Mouse (Mus musculus): ENCODE results near the gene Tead1. TPM values are rescaled to one million over a fixed set of nuclear protein-coding genes. Genes with fewer than 3 reads are reported as not detected.

Gene Tead1
- polyA plus RNA-seq, 2 experiments, result 0.75 to 1.1 TPM

DNA sequence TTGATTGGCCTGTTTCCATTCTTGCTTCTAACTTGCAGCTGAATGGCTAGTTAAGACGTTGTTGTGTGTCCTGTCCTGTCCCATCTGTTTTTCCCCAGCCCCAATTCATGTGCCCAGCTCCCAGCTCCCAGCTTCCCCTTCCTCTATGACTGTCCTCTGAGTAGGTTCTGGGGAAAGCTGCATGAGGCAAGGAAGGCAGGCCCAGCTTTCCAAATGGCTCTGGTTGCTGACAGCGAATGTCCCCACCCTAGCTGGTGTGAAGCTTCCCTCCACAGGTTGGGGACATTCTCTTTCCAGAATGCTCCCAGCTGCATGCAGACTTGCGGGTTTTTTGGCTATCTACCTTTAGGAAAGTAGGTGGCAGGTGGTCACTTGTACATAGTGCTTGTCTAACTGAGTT, 81.2 kb downstream of the Tead1 start:
- Histone ChIP-seq H3K4me1 (replicated peaks; ENCODE audit: control insufficient read depth in 2 of 2, insufficient read depth in 2 of 2, low read length in 1 of 2) (no peaks in the 10 kb centered on the region; a peak in 1 of 4 replicates), H3K4me2 (ENCODE audit: low read depth) (no peak overlapping the region), H3K9ac (replicated peaks) (no peak overlapping the region), H3K27me3 (ENCODE audit: control insufficient read depth, insufficient read depth, low read length) (no peaks in the 10 kb centered on the region), H3K4me3 (ENCODE audit: insufficient read depth in 1 of 2, low read depth in 2 of 2, low read length in 2 of 2) (no peak overlapping the region), H3K27ac (no peak overlapping the region), H3K36me3 (replicated peaks; ENCODE audit: control insufficient read depth, insufficient read depth, low read depth) (no peaks in the 10 kb centered on the region), H3K9me3 (ENCODE audit: control insufficient read depth, low read length) (no peaks in the 10 kb centered on the region)
- ATAC-seq (ENCODE audit: insufficient read depth) (no peak), DNase-seq (ENCODE audit: low read depth in 3 of 3, low spot score in 3 of 3) (no peak)
- no peak for TF ChIP-seq EP300 (IDR thresholded peaks at IDR 0.05; ENCODE audit: low read depth)
- TF ChIP-seq CTCF (IDR thresholded peaks at IDR 0.05; ENCODE audit: low read depth), result no peak
- WGBS (ENCODE audit: insufficient replicate concordance), result 48% methylated on average over 3 of the region's 3 CpGs

DNA sequence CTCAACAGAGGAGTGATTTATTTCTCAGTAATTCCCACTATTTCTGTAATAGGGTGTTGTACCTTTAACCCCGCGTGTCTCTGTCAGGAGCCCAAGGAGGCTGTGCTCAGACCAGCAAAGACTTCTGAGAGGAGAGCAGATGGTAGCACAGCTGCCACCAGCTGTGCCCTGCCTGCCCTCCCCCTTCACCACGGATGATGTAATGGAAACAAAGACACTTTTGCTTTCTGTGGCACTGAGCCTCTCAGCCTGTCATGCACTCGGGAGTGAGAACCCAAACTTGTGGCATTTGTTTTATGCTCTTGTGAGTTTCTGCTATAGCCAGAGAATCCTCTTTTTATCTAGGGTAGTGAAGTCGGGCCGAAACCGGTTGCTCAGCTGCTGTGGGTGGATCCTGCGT, 81.7 kb downstream of the Tead1 start:
- Histone ChIP-seq H3K36me3 (replicated peaks; ENCODE audit: control insufficient read depth, insufficient read depth, low read depth) (no peaks in the 10 kb centered on the region), H3K9me3 (ENCODE audit: control insufficient read depth, low read length) (no peaks in the 10 kb centered on the region), H3K4me1 (replicated peaks; ENCODE audit: control insufficient read depth in 2 of 2, insufficient read depth in 2 of 2, low read length in 1 of 2) (no peaks in the 10 kb centered on the region; a peak in 1 of 4 replicates), H3K4me3 (ENCODE audit: insufficient read depth in 1 of 2, low read depth in 2 of 2, low read length in 2 of 2) (no peak overlapping the region), H3K27me3 (ENCODE audit: control insufficient read depth, insufficient read depth, low read length) (no peaks in the 10 kb centered on the region), H3K4me2 (ENCODE audit: low read depth) (no peak overlapping the region), H3K9ac (replicated peaks) (no peak overlapping the region), H3K27ac (no peak overlapping the region)
- TF ChIP-seq CTCF (IDR thresholded peaks at IDR 0.05; ENCODE audit: low read depth) (no peak), EP300 (IDR thresholded peaks at IDR 0.05; ENCODE audit: low read depth) (no peak)
- no peak for ATAC-seq (ENCODE audit: insufficient read depth)
- WGBS (ENCODE audit: insufficient replicate concordance), result 50% methylated on average over 8 of the region's 8 CpGs
- no peak for DNase-seq (ENCODE audit: low read depth in 3 of 3, low spot score in 3 of 3)

DNA sequence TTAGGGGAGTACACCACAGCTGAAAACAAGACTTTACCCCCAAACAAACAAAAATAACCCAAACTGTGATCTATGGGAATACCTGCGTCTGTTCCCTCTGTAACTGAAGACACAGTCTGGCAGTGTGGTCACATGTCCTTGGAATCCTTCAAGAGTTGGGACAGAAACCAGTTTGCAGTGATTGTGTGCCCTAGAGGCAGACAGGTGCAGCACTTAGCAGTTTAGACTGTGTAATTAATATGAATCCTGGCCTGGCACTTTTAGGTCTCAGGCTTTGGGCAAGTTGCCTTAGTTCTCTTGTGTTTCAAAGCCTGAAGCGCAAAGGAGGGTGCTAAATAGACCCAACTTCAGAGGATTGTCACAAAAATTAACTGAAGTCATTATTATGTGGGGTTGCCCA, 83.8 kb downstream of the Tead1 start:
- WGBS (ENCODE audit: insufficient replicate concordance), result 63% methylated on average over 2 of the region's 2 CpGs
- no peaks in the 10 kb centered on the region; a peak in 1 of 4 replicates for H3K4me1 ChIP-seq (replicated peaks; ENCODE audit: control insufficient read depth in 2 of 2, insufficient read depth in 2 of 2, low read length in 1 of 2)
- TF ChIP-seq EP300 (IDR thresholded peaks at IDR 0.05; ENCODE audit: low read depth) (no peak), CTCF (IDR thresholded peaks at IDR 0.05; ENCODE audit: low read depth) (no peak)
- H3K27me3 ChIP-seq (ENCODE audit: control insufficient read depth, insufficient read depth, low read length), result no peaks in the 10 kb centered on the region
- no peak overlapping the region for H3K9ac ChIP-seq (replicated peaks)
- DNase-seq (ENCODE audit: low read depth in 3 of 3, low spot score in 3 of 3) (no peak), ATAC-seq (ENCODE audit: insufficient read depth) (no peak)
- H3K9me3 ChIP-seq (ENCODE audit: control insufficient read depth, low read length), result no peaks in the 10 kb centered on the region
- no peaks in the 10 kb centered on the region for H3K36me3 ChIP-seq (replicated peaks; ENCODE audit: control insufficient read depth, insufficient read depth, low read depth)
- H3K4me3 ChIP-seq (ENCODE audit: insufficient read depth in 1 of 2, low read depth in 2 of 2, low read length in 2 of 2), result no peak overlapping the region
- no peak overlapping the region for H3K4me2 ChIP-seq (ENCODE audit: low read depth)
- no peak overlapping the region for H3K27ac ChIP-seq

DNA sequence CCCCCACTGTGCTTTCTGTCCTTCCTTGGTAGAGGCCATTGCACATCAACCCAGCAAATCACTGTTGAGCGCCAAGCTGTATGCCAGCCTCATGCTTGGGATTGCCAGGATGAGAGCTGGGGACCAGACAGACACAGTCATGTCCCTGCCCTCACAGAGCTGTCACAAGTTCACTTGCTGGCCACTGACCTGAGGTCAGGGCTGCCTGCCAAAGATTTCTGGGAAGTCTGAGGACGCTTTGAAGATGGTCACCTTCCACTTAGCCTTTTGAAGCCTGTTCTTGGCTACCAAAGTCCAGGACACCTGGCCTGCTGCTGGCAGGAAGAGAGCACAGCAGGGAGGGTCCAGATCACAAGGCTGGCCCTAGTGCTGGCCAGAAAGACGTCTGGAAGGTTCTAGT, 84.4 kb downstream of the Tead1 start:
- Histone ChIP-seq H3K4me1 (replicated peaks; ENCODE audit: control insufficient read depth in 2 of 2, insufficient read depth in 2 of 2, low read length in 1 of 2) (no peaks in the 10 kb centered on the region; a peak in 1 of 4 replicates), H3K36me3 (replicated peaks; ENCODE audit: control insufficient read depth, insufficient read depth, low read depth) (no peaks in the 10 kb centered on the region), H3K27ac (no peak overlapping the region), H3K27me3 (ENCODE audit: control insufficient read depth, insufficient read depth, low read length) (no peaks in the 10 kb centered on the region), H3K4me2 (ENCODE audit: low read depth) (no peak overlapping the region), H3K9me3 (ENCODE audit: control insufficient read depth, low read length) (no peaks in the 10 kb centered on the region), H3K4me3 (ENCODE audit: insufficient read depth in 1 of 2, low read depth in 2 of 2, low read length in 2 of 2) (no peak overlapping the region), H3K9ac (replicated peaks) (no peak overlapping the region)
- DNase-seq (ENCODE audit: low read depth in 3 of 3, low spot score in 3 of 3), result no peak
- ATAC-seq (ENCODE audit: insufficient read depth), result no peak
- TF ChIP-seq EP300 (IDR thresholded peaks at IDR 0.05; ENCODE audit: low read depth) (no peak), CTCF (IDR thresholded peaks at IDR 0.05; ENCODE audit: low read depth) (no peak)
- WGBS (ENCODE audit: insufficient replicate concordance), result 27% methylated on average over 3 of the region's 3 CpGs

DNA sequence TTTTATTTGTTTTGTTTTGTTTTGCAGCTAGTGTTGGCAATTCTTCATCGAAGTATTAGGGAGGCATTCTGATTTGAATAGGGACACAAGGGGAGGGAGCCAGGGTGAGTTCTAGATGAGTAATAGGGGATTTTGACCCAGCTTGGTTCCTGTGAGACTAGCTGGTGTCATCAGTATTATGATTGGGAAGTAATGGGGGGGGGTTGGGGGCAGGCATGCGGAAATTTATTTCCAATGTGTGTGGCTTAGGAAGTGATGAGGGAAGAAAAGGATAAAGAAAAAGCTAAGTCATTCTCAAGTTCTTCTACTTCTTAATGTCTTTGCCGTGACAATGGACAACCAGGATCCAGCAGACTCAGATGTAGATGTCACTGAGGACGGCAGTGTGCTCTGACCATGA, 85.8 kb downstream of the Tead1 start:
- no peaks in the 10 kb centered on the region for H3K9me3 ChIP-seq (ENCODE audit: control insufficient read depth, low read length)
- no peak overlapping the region for H3K9ac ChIP-seq (replicated peaks)
- no peaks in the 10 kb centered on the region for H3K4me1 ChIP-seq (replicated peaks; ENCODE audit: control insufficient read depth in 2 of 2, insufficient read depth in 2 of 2, low read length in 1 of 2)
- ATAC-seq (ENCODE audit: insufficient read depth) (no peak), DNase-seq (ENCODE audit: low read depth in 3 of 3, low spot score in 3 of 3) (no peak)
- H3K36me3 ChIP-seq (replicated peaks; ENCODE audit: control insufficient read depth, insufficient read depth, low read depth), result no peaks in the 10 kb centered on the region
- H3K27ac ChIP-seq, result no peak overlapping the region
- 61% methylated on average over 4 of the region's 4 CpGs for WGBS (ENCODE audit: insufficient replicate concordance)
- TF ChIP-seq CTCF (IDR thresholded peaks at IDR 0.05; ENCODE audit: low read depth), result no peak
- TF ChIP-seq EP300 (IDR thresholded peaks at IDR 0.05; ENCODE audit: low read depth), result no peak
- H3K4me3 ChIP-seq (ENCODE audit: insufficient read depth in 1 of 2, low read depth in 2 of 2, low read length in 2 of 2), result no peak overlapping the region
- H3K4me2 ChIP-seq (ENCODE audit: low read depth), result no peak overlapping the region
- H3K27me3 ChIP-seq (ENCODE audit: control insufficient read depth, insufficient read depth, low read length), result no peaks in the 10 kb centered on the region
